Comparison of ENCODE assay signal across 8 mouse cellular contexts in the genomic region with DNA sequence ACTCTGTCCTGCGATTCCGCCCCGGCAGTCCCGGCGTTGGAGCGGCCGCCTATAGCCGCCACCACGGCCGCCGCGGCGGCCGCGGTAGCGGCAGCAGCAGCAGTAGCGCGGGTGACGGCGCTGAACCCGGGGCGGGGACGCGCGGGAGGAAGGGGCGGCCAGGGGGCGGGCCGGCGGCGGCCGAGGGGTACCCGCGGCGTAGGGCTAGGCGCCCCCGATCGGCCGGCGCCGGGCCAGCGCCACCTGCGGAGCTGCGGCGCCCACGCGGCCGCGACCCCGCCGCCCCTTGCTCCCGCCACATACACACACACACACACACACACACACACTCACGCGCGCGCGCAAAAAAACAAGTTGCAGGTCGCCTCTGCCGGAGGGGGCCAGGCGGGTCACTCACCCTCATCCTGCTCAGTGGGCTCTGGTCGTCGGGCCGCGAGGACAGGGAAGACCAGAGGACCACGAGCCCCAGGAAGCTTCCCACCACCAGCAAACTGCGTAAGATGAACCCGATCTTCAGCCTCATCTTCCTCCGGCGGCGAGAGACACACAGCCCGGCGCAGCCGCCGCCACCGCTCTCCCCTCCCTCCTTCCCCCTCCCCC. TPM values are rescaled to one million over a fixed set of nuclear protein-coding genes. Genes with fewer than 3 reads are reported as not detected.
DNase-seq lines count a peak whose midpoint lies in the region; ATAC-seq and TF ChIP-seq lines count a peak whose summit lies in the region.

TSS of gene Galnt7 (minus strand) at position 577 of the 600 bp plus-strand sequence.

- H3K27ac ChIP-seq in embryonic facial prominence, embryonic 15.5 days (replicated peaks) = peak within 1 kb of the TSS; percentile 95
- H3K27ac ChIP-seq in heart, embryonic 14.5 days (replicated peaks in 1 of 2; ENCODE audit: control insufficient read depth in 1 of 2, insufficient read depth in 1 of 2, low read depth in 2 of 2, low read length in 2 of 2) = peak within 1 kb of the TSS; percentile 81 to 87
- peak within 1 kb of the TSS; percentile 80 for H3K27ac ChIP-seq in liver, embryonic 15.5 days (replicated peaks)
- H3K27ac ChIP-seq in neural tube, embryonic 11.5 days (ENCODE audit: low read depth, low read length) = peak within 1 kb of the TSS; percentile 89
- H3K27ac ChIP-seq in stomach, postnatal 0 days (replicated peaks) = peak within 1 kb of the TSS; percentile 98

- no peak for TF ChIP-seq EP300 in stomach, postnatal 0 days (optimal IDR thresholded peaks at IDR 0.05)

- peak within 1 kb of the TSS; percentile 85 for H3K4me2 ChIP-seq in embryonic facial prominence, embryonic 15.5 days (replicated peaks)
- H3K4me2 ChIP-seq in heart, embryonic 14.5 days (ENCODE audit: low read length) = peak within 1 kb of the TSS; percentile 89
- peak within 1 kb of the TSS; percentile 97 for H3K4me2 ChIP-seq in liver, embryonic 15.5 days
- peak within 1 kb of the TSS; percentile 92 for H3K4me2 ChIP-seq in neural tube, embryonic 11.5 days (ENCODE audit: low read depth)
- H3K4me2 ChIP-seq in stomach, postnatal 0 days (replicated peaks; ENCODE audit: low read depth) = peak within 1 kb of the TSS; percentile 93

- TF ChIP-seq CTCF in stomach, postnatal 0 days (IDR thresholded peaks at IDR 0.05; ENCODE audit: low read depth) = no peak

- peak; percentile 89 for ATAC-seq in embryonic facial prominence, embryonic 15.5 days (ENCODE audit: insufficient number of reproducible peaks, low FRiP score, low TSS enrichment, low read depth)
- peak; percentile 87 for ATAC-seq in heart, embryonic 14.5 days (ENCODE audit: insufficient number of reproducible peaks, insufficient read depth, low FRiP score, low read depth)
- peak; percentile 79 for ATAC-seq in liver, embryonic 15.5 days (ENCODE audit: insufficient read depth)
- ATAC-seq in neural tube, embryonic 11.5 days (ENCODE audit: insufficient read depth, low FRiP score, low TSS enrichment) = peak; percentile 92
- ATAC-seq in stomach, postnatal 0 days (ENCODE audit: low FRiP score, low TSS enrichment) = peak; percentile 58

- peak; percentile 69 to 75 for DNase-seq in B cell, adult 2 months
- peak; percentile 82 to 91 for DNase-seq in adrenal gland, postnatal 36 days
- peak; percentile 86 for DNase-seq in kidney, postnatal 10 days
- DNase-seq in neural tube, embryonic 11.5 days (ENCODE audit: low spot score) = peak; percentile 83
- DNase-seq in stomach, postnatal 0 days (ENCODE audit: low spot score) = peak; percentile 78

- peak within 1 kb of the TSS; percentile 97 for H3K9ac ChIP-seq in embryonic facial prominence, embryonic 15.5 days
- peak within 1 kb of the TSS; percentile 82 for H3K9ac ChIP-seq in heart, embryonic 14.5 days (ENCODE audit: low read length)
- H3K9ac ChIP-seq in liver, embryonic 15.5 days = peak within 1 kb of the TSS; percentile 75
- peak within 1 kb of the TSS; percentile 88 for H3K9ac ChIP-seq in neural tube, embryonic 11.5 days (ENCODE audit: low read length)
- peak within 1 kb of the TSS; percentile 96 for H3K9ac ChIP-seq in stomach, postnatal 0 days (ENCODE audit: low read length)

- peak within 1 kb of the TSS; percentile 95 for H3K4me3 ChIP-seq in embryonic facial prominence, embryonic 15.5 days (replicated peaks)
- H3K4me3 ChIP-seq in heart, embryonic 14.5 days (ENCODE audit: control insufficient read depth in 1 of 2, insufficient read depth in 1 of 2, low read depth in 1 of 2, low read length in 2 of 2) = peak within 1 kb of the TSS; percentile 75 to 94
- peak within 1 kb of the TSS; percentile 80 for H3K4me3 ChIP-seq in liver, embryonic 15.5 days (replicated peaks)
- peak within 1 kb of the TSS; percentile 90 for H3K4me3 ChIP-seq in neural tube, embryonic 11.5 days (ENCODE audit: low read depth, low read length)
- H3K4me3 ChIP-seq in stomach, postnatal 0 days (ENCODE audit: low read depth, low read length) = peak within 1 kb of the TSS; percentile 88

- no peaks in the 10 kb centered on the region for H3K36me3 ChIP-seq in embryonic facial prominence, embryonic 15.5 days
- H3K36me3 ChIP-seq in heart, embryonic 14.5 days (ENCODE audit: control insufficient read depth, insufficient read depth, low read length) = no peaks in the 10 kb centered on the region
- H3K36me3 ChIP-seq in liver, embryonic 15.5 days (replicated peaks) = no peaks in the 10 kb centered on the region
- H3K36me3 ChIP-seq in neural tube, embryonic 11.5 days (ENCODE audit: control insufficient read depth, insufficient read depth, low read length) = no peaks in the 10 kb centered on the region
- no peaks in the 10 kb centered on the region for H3K36me3 ChIP-seq in stomach, postnatal 0 days (ENCODE audit: control insufficient read depth, insufficient read depth, low read length)

- no peaks in the 10 kb centered on the region for H3K9me3 ChIP-seq in embryonic facial prominence, embryonic 15.5 days (replicated peaks)
- no peaks in the 10 kb centered on the region for H3K9me3 ChIP-seq in heart, embryonic 14.5 days (ENCODE audit: control insufficient read depth, low read length)
- no peaks in the 10 kb centered on the region for H3K9me3 ChIP-seq in liver, embryonic 15.5 days (replicated peaks)
- no peaks in the 10 kb centered on the region for H3K9me3 ChIP-seq in neural tube, embryonic 11.5 days (ENCODE audit: control insufficient read depth, low read length)
- H3K9me3 ChIP-seq in stomach, postnatal 0 days (ENCODE audit: control insufficient read depth, low read length) = no peaks in the 10 kb centered on the region

- under 1% methylated on average over 62 of the region's 74 CpGs for WGBS in embryonic facial prominence, embryonic 15.5 days
- WGBS in heart, embryonic 14.5 days = under 1% methylated on average over 53 of the region's 74 CpGs
- under 1% methylated on average over 66 of the region's 74 CpGs for WGBS in liver, embryonic 15.5 days (ENCODE audit: insufficient replicate concordance)
- 0% methylated on average over 39 of the region's 74 CpGs for WGBS in neural tube, embryonic 11.5 days
- under 1% methylated on average over 34 of the region's 74 CpGs for WGBS in stomach, postnatal 0 days

- H3K27me3 ChIP-seq in embryonic facial prominence, embryonic 15.5 days = no peaks in the 10 kb centered on the region
- no peaks in the 10 kb centered on the region for H3K27me3 ChIP-seq in heart, embryonic 14.5 days (ENCODE audit: control insufficient read depth, insufficient read depth, low read length)
- H3K27me3 ChIP-seq in liver, embryonic 15.5 days = no peaks in the 10 kb centered on the region
- no peaks in the 10 kb centered on the region for H3K27me3 ChIP-seq in neural tube, embryonic 11.5 days (ENCODE audit: control insufficient read depth, insufficient read depth, low read length)
- no peaks in the 10 kb centered on the region for H3K27me3 ChIP-seq in stomach, postnatal 0 days (ENCODE audit: control insufficient read depth, insufficient read depth, low read length)

- peaks cover 16% of the 10 kb centered on the region for H3K4me1 ChIP-seq in embryonic facial prominence, embryonic 15.5 days
- peaks cover 0 to 7% of the 10 kb centered on the region in 2 experiments; a peak in 1 of 4 replicates for H3K4me1 ChIP-seq in heart, embryonic 14.5 days (ENCODE audit: control insufficient read depth in 2 of 2, insufficient read depth in 2 of 2, low read length in 2 of 2)
- H3K4me1 ChIP-seq in liver, embryonic 15.5 days (replicated peaks) = peaks cover 24% of the 10 kb centered on the region
- peaks cover 5% of the 10 kb centered on the region; the same call in 1 of the 2 replicates for H3K4me1 ChIP-seq in neural tube, embryonic 11.5 days (ENCODE audit: control insufficient read depth, insufficient read depth, low read length)
- H3K4me1 ChIP-seq in stomach, postnatal 0 days (replicated peaks; ENCODE audit: control insufficient read depth, insufficient read depth) = no peaks in the 10 kb centered on the region

RNA-seq across cellular contexts. Expression of gene Galnt7, which starts in this region (rescaled TPM):
- 10 to 100 TPM; 13.5 to 13.6 TPM for total RNA-seq in adrenal gland, postnatal 36 days (2021)
- 14.1 and 14.6 TPM in 2 replicates for polyA plus RNA-seq in embryonic facial prominence, embryonic 15.5 days (2015; fragmentation: Nextera tagmentation; extraction: Ambion mirVana)
- 6.1 and 6.8 TPM in 2 replicates for polyA plus RNA-seq in heart, embryonic 14.5 days (2014; fragmentation: Nextera tagmentation; extraction: Ambion mirVana)
- 3.5 and 3.8 TPM in 2 replicates for polyA plus RNA-seq in liver, embryonic 15.5 days (2015; fragmentation: Nextera tagmentation; extraction: Ambion mirVana)
- 19.8 and 20.1 TPM in 2 replicates for polyA plus RNA-seq in neural tube, embryonic 11.5 days (2014; fragmentation: Nextera tagmentation; extraction: Ambion mirVana)
- polyA plus RNA-seq in stomach, postnatal 0 days (2015; fragmentation: Nextera tagmentation; extraction: Ambion mirVana) = 29.6 and 30.6 TPM in 2 replicates

Comparison
In these comparisons a context has a peak if more than half of its experiments do, and no peak if none do; other contexts are left out.
1. Peak in every context shown above with its lines: DNase-seq, ATAC-seq, H3K4me3 ChIP-seq and H3K27ac ChIP-seq.